Mouse (Mus musculus): ENCODE data around the gene Cdh23. TPM values are rescaled to one million over a fixed set of nuclear protein-coding genes. Genes with fewer than 3 reads are reported as not detected.
"Not testable (repeated sequence)": the region's sequence is repeated elsewhere in the genome, so short reads cannot be mapped to it uniquely, and the experiment has no call there.

The Cdh23 gene
- polyA plus RNA-seq, 1 experiment from 2014 or later: 6.8 TPM

DNA sequence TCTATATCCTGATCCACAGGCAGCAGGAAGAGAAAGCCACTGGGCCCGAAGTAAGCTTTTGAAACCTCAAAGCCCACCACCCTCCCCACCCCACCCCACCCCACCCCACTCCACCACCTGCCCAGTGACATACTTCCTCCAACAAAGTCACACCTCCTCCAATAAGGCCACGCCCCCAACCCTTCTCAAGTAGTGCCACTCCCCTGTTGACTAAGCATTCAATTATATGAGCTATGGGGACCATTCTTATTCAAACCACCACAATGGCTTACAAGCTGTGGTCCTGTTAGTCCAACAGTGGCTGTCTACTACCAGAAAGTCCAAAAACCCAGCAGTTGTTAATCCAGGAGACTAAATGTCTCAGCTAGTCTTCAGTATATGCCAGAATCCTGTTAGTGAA lies 22.2 kb upstream of the Cdh23 start:
- DNase-seq (ENCODE audit: low spot score): no peak
- Histone ChIP-seq H3K9me3 (ENCODE audit: control insufficient read depth, low read length) (peaks cover 14% of the 10 kb centered on the region), H3K27ac (no peak overlapping the region), H3K9ac (no peak overlapping the region), H3K4me3 (replicated peaks; ENCODE audit: low read length) (no peak overlapping the region), H3K4me2 (replicated peaks) (no peak overlapping the region), H3K27me3 (ENCODE audit: control insufficient read depth, insufficient read depth, low read length) (no peaks in the 10 kb centered on the region), H3K4me1 (replicated peaks; ENCODE audit: control insufficient read depth, insufficient read depth, low read length) (0 out of 2 replicates have a peak, but pooled peaks cover 7% of the 10 kb centered on the region), H3K36me3 (replicated peaks; ENCODE audit: control insufficient read depth, insufficient read depth) (peaks cover 16% of the 10 kb centered on the region)
- no peak for ATAC-seq (ENCODE audit: low FRiP score)
- WGBS: 78% methylated on average over 2 of the region's 2 CpGs

GRCm38 (mm10) chr10:60716449-60716848 lies 20.2 kb upstream of the Cdh23 start:
- ATAC-seq (ENCODE audit: low FRiP score) (no peak), DNase-seq (ENCODE audit: low spot score) (no peak)
- WGBS: 88% methylated on average over 3 of the region's 3 CpGs
- no peaks in the 10 kb centered on the region for H3K27me3 ChIP-seq (ENCODE audit: control insufficient read depth, insufficient read depth, low read length)
- no peak overlapping the region for H3K4me3 ChIP-seq (replicated peaks; ENCODE audit: low read length)
- H3K9ac ChIP-seq: no peak overlapping the region
- peaks cover 14% of the 10 kb centered on the region for H3K36me3 ChIP-seq (replicated peaks; ENCODE audit: control insufficient read depth, insufficient read depth)
- no peak overlapping the region for H3K27ac ChIP-seq
- H3K4me1 ChIP-seq (replicated peaks; ENCODE audit: control insufficient read depth, insufficient read depth, low read length): no peaks in the 10 kb centered on the region
- no peak overlapping the region for H3K4me2 ChIP-seq (replicated peaks)
- H3K9me3 ChIP-seq (ENCODE audit: control insufficient read depth, low read length): peaks cover 22% of the 10 kb centered on the region

GRCm38 (mm10) chr10:60712299-60712698 lies 16.0 kb upstream of the Cdh23 start:
- not testable (repeated sequence) for H3K4me3 ChIP-seq (replicated peaks; ENCODE audit: low read length); H3K27ac ChIP-seq; ATAC-seq (ENCODE audit: low FRiP score); H3K4me2 ChIP-seq (replicated peaks); H3K27me3 ChIP-seq (ENCODE audit: control insufficient read depth, insufficient read depth, low read length); H3K4me1 ChIP-seq (replicated peaks; ENCODE audit: control insufficient read depth, insufficient read depth, low read length); DNase-seq (ENCODE audit: low spot score); H3K9ac ChIP-seq
- Histone ChIP-seq H3K9me3 (ENCODE audit: control insufficient read depth, low read length) (peaks cover 22% of the 10 kb centered on the region), H3K36me3 (replicated peaks; ENCODE audit: control insufficient read depth, insufficient read depth) (peaks cover 14% of the 10 kb centered on the region)
- WGBS: 76% methylated on average over 8 of the region's 8 CpGs

DNA sequence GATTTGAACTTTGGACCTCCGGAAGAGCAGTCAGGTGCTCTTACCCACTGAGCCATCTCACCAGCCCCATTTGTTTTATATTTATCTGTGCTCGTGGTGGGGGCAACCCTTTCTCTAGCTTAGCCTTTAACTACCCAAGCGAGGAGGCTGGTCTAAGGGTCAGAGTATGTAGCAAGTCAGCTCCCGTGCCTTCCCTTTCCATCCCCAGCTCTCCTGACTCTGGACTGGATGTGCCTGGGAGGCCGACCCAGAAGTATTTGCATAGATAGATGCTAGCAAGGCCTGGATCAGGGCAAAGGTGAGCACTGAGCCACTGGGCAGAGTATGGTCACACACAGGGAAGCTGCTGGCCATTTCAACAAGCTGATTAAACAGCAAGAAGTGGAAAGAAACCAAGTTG lies 12.5 kb upstream of the Cdh23 start:
- Histone ChIP-seq H3K27me3 (ENCODE audit: control insufficient read depth, insufficient read depth, low read length) (no peaks in the 10 kb centered on the region), H3K4me2 (replicated peaks) (no peak overlapping the region), H3K9me3 (ENCODE audit: control insufficient read depth, low read length) (peaks cover 11% of the 10 kb centered on the region), H3K9ac (no peak overlapping the region), H3K27ac (no peak overlapping the region), H3K36me3 (replicated peaks; ENCODE audit: control insufficient read depth, insufficient read depth) (no peaks in the 10 kb centered on the region), H3K4me3 (replicated peaks; ENCODE audit: low read length) (no peak overlapping the region), H3K4me1 (replicated peaks; ENCODE audit: control insufficient read depth, insufficient read depth, low read length) (no peaks in the 10 kb centered on the region)
- ATAC-seq (ENCODE audit: low FRiP score) (no peak), DNase-seq (ENCODE audit: low spot score) (no peak)
- 91% methylated on average over 5 of the region's 5 CpGs for WGBS

- Histone ChIP-seq H3K4me2 (replicated peaks) (no peak overlapping the region), H3K27ac (no peak overlapping the region), H3K9me3 (ENCODE audit: control insufficient read depth, low read length) (no peaks in the 10 kb centered on the region), H3K9ac (no peak overlapping the region), H3K4me1 (replicated peaks; ENCODE audit: control insufficient read depth, insufficient read depth, low read length) (no peaks in the 10 kb centered on the region), H3K4me3 (replicated peaks; ENCODE audit: low read length) (no peak overlapping the region), H3K27me3 (ENCODE audit: control insufficient read depth, insufficient read depth, low read length) (no peaks in the 10 kb centered on the region), H3K36me3 (replicated peaks; ENCODE audit: control insufficient read depth, insufficient read depth) (no peaks in the 10 kb centered on the region)
- ATAC-seq (ENCODE audit: low FRiP score) (no peak), DNase-seq (ENCODE audit: low spot score) (no peak)
- 92% methylated on average over 4 of the region's 4 CpGs for WGBS
These were observed 10.0 kb upstream of the Cdh23 start for GRCm38 (mm10) chr10:60706268-60706667.

DNA sequence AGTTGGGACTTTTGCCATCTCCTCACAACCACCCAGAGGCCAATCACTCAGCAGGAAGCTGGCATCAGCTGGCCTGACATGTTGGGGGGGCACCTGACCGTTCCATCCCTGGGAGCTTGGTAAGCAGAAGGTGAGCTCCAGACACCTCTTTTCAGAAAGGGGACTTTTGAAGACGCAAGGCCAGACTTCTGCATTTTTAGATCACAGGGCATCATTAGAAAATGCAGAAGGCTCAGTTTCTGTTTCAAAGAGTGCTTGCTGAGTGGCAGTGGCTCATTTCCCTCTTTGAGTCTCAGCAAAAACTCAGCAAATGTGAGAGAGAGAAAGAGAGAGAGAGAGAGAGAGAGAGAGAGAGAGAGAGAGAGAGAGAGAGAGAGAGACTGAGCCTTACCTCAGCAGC lies 8.8 kb upstream of the Cdh23 start:
- Histone ChIP-seq H3K36me3 (replicated peaks; ENCODE audit: control insufficient read depth, insufficient read depth) (no peaks in the 10 kb centered on the region), H3K4me3 (replicated peaks; ENCODE audit: low read length) (no peak overlapping the region), H3K9me3 (ENCODE audit: control insufficient read depth, low read length) (no peaks in the 10 kb centered on the region), H3K27ac (no peak overlapping the region), H3K4me1 (replicated peaks; ENCODE audit: control insufficient read depth, insufficient read depth, low read length) (no peaks in the 10 kb centered on the region), H3K27me3 (ENCODE audit: control insufficient read depth, insufficient read depth, low read length) (no peaks in the 10 kb centered on the region), H3K4me2 (replicated peaks) (no peak overlapping the region), H3K9ac (no peak overlapping the region)
- DNase-seq (ENCODE audit: low spot score): no peak
- whole genome bisulfite sequencing: 59% methylated on average over 2 of the region's 2 CpGs
- ATAC-seq (ENCODE audit: low FRiP score): no peak

DNA sequence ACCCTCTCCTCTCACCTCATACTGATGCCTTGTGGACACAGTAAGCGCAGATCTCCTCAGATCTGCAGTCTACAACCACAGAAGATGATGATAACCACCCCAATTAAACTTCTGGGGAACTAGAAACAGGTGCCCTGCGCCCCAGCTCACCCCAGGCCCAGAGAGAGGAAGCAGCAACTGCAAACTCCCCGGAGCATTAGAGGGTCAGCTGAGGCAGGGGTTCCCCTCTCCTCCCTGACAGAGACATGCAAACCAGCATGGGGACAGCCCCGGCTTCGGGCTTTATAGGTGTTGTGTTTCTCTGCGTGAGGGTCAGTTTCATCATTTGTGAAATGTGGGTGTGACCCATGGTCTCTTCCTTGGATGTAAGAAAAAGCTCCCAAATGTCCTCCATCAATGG lies 1.5 kb upstream of the Cdh23 start:
- no peak for ATAC-seq (ENCODE audit: low FRiP score)

DNA sequence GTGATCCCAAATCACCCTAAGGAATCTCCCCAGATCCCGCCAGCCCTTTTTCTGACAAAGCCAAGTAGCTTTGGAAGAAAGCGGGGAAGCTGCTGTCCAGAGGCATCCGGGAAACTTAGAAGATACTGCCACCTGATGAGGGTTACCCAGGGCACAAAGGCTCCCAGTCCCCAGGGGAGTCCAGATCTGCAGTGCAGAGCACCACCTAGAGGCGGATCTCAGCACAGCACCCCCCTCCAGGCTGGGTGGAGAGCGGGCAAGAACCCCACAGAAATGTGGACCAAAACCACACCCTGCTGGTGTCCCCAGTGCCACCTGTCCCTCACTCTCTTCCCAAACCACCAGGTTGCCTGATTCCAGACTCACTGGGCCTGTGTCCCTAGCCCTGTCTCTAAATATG lies 685 bp upstream of the Cdh23 start:
- ATAC-seq (ENCODE audit: low FRiP score) (no peak), DNase-seq (ENCODE audit: low spot score) (peak; percentile 64)
- Histone ChIP-seq H3K4me2 (replicated peaks) (no peak overlapping the region), H3K9ac (no peak overlapping the region), H3K9me3 (ENCODE audit: control insufficient read depth, low read length) (no peaks in the 10 kb centered on the region), H3K4me1 (replicated peaks; ENCODE audit: control insufficient read depth, insufficient read depth, low read length) (0 out of 2 replicates have a peak, but pooled peaks cover under 1% of the 10 kb centered on the region), H3K27me3 (ENCODE audit: control insufficient read depth, insufficient read depth, low read length) (no peaks in the 10 kb centered on the region), H3K36me3 (replicated peaks; ENCODE audit: control insufficient read depth, insufficient read depth) (no peaks in the 10 kb centered on the region), H3K4me3 (replicated peaks; ENCODE audit: low read length) (no peak overlapping the region), H3K27ac (no peak overlapping the region)
- WGBS: 21% methylated on average over 5 of the region's 5 CpGs

More for the DNA sequence above, 1.5 kb upstream of the Cdh23 start:
- Histone ChIP-seq H3K27ac (no peak overlapping the region), H3K9me3 (ENCODE audit: control insufficient read depth, low read length) (no peaks in the 10 kb centered on the region), H3K36me3 (replicated peaks; ENCODE audit: control insufficient read depth, insufficient read depth) (no peaks in the 10 kb centered on the region), H3K4me3 (replicated peaks; ENCODE audit: low read length) (no peak overlapping the region), H3K27me3 (ENCODE audit: control insufficient read depth, insufficient read depth, low read length) (no peaks in the 10 kb centered on the region), H3K4me1 (replicated peaks; ENCODE audit: control insufficient read depth, insufficient read depth, low read length) (no peaks in the 10 kb centered on the region), H3K9ac (no peak overlapping the region), H3K4me2 (replicated peaks) (no peak overlapping the region)
- WGBS: 87% methylated on average over 6 of the region's 6 CpGs
- no peak for DNase-seq (ENCODE audit: low spot score)

- Histone ChIP-seq H3K9ac (no peak overlapping the region; the same call in 1 of the 2 replicates), H3K27me3 (ENCODE audit: control insufficient read depth, insufficient read depth, low read length) (peaks cover 27% of the 10 kb centered on the region), H3K9me3 (ENCODE audit: control insufficient read depth, low read length) (no peaks in the 10 kb centered on the region), H3K4me2 (replicated peaks) (no peak overlapping the region), H3K4me3 (replicated peaks; ENCODE audit: low read length) (no peak overlapping the region), H3K4me1 (replicated peaks; ENCODE audit: control insufficient read depth, insufficient read depth, low read length) (peaks cover 8% of the 10 kb centered on the region; the same call in 1 of the 2 replicates), H3K36me3 (replicated peaks; ENCODE audit: control insufficient read depth, insufficient read depth) (no peaks in the 10 kb centered on the region), H3K27ac (no peak overlapping the region)
- WGBS: 66% methylated on average over 20 of the region's 20 CpGs
- ATAC-seq (ENCODE audit: low FRiP score): peak; percentile 29; the same call in 1 of the 2 replicates
- peak; percentile 36 for DNase-seq (ENCODE audit: low spot score)
These were observed 4.5 kb downstream of the Cdh23 start for GRCm38 (mm10) chr10:60691671-60692390.

Data from hindbrain, embryonic 14.5 days (tissue).